Mouse (Mus musculus) adrenal gland, postnatal 0 days (tissue): ENCODE results near the gene Ints6l. TPM values are rescaled to one million over a fixed set of nuclear protein-coding genes. Genes with fewer than 3 reads are reported as not detected.

Source experiments
- polyA plus RNA-seq: library from polyadenylated mRNA; unstranded; fragments of >200 nt; fragmentation: Nextera tagmentation; extraction: Ambion mirVana; gene quantifications from 2 replicates; pipeline ENCODE4 v1.2.1, GENCODE M21; 2015

Gene Ints6l
- 20.8 and 23.9 TPM in 2 replicates for polyA plus RNA-seq

GRCm38 (mm10) chrX:56454671-56455371 is at the start of gene Ints6l:
Ints6l (plus strand) TSS chrX:56454857.

GRCm38 (mm10) chrX:56447524-56448015 is 7.1 kb upstream of the Ints6l start, which contains the start of gene Gm2174:
Gm2174 (plus strand) TSS chrX:56447965.

GRCm38 (mm10) chrX:56524442-56524841 is 69.8 kb downstream of the Ints6l start, which contains the start of gene Gm10477:
Gm10477 (plus strand) TSS chrX:56524742.

GRCm38 (mm10) chrX:56549506-56549905 is 94.8 kb downstream of the Ints6l start, which contains the start of gene Gm648:
Gm648 (minus strand) TSS chrX:56549606.

Other genes with a start within 250 kb of the Ints6l start
- not detected in 2 replicates for gene Gm773, start 242.0 kb upstream of the Ints6l start, polyA plus RNA-seq
- 3.9 and 5.3 TPM in 2 replicates for gene Zfp449, start 108.5 kb upstream of the Ints6l start, polyA plus RNA-seq
- gene Smim10l2a, start 80.3 kb upstream of the Ints6l start, polyA plus RNA-seq: 3.8 and 6.1 TPM in 2 replicates
- 2.1 and 2.3 TPM in 2 replicates for gene Gm2174, start 6.9 kb upstream of the Ints6l start, polyA plus RNA-seq
- gene Gm10477, start 69.9 kb downstream of the Ints6l start, polyA plus RNA-seq: not detected in 2 replicates
- gene Gm648, start 94.7 kb downstream of the Ints6l start, polyA plus RNA-seq: not detected in 2 replicates
- 8.8 and 12.1 TPM in 2 replicates for gene Mmgt1, start 143.2 kb downstream of the Ints6l start, polyA plus RNA-seq
- gene Slc9a6, start 154.9 kb downstream of the Ints6l start, polyA plus RNA-seq: 10.4 and 13.5 TPM in 2 replicates